Mouse (Mus musculus) stomach, embryonic 14.5 days (tissue): ENCODE measurements around the gene Acaa1a. TPM values are rescaled to one million over a fixed set of nuclear protein-coding genes. Genes with fewer than 3 reads are reported as not detected.
A peak's percentile ranks its signal among the peaks of the same experiment; 100 is the strongest.

Experiments
- ATAC-seq: fragments of 200-750 bp; cut with Nextera tagmentation; 2 replicates; pipeline ENCODE4 v1.8.0; 2017; ENCODE audit warnings: low read depth, moderate TSS enrichment; ENCODE audit not compliant: insufficient number of reproducible peaks, insufficient read depth, low FRiP score
- H3K27ac ChIP-seq: fragments of 300-500 bp; sonication (generic); 2 replicates; pipeline ENCODE4 v1.5.1; 2014; ENCODE audit warnings: mild to moderate bottlenecking, low read length, moderate library complexity, mixed read lengths
- H3K27me3 ChIP-seq: fragments of 300-500 bp; sonication (generic); 2 replicates; pipeline ENCODE4 v1.6.1; 2014; ENCODE audit warnings: low read length, control low read depth, mixed read lengths; ENCODE audit not compliant: control insufficient read depth, insufficient read depth
- H3K36me3 ChIP-seq: fragments of 300-500 bp; sonication (generic); 2 replicates; pipeline ENCODE4 v1.6.1; 2014; ENCODE audit warnings: mild to moderate bottlenecking, control low read depth, low read length, moderate library complexity, mixed read lengths; ENCODE audit not compliant: control insufficient read depth, insufficient read depth
- H3K4me1 ChIP-seq: fragments of 300-500 bp; sonication (generic); 2 replicates; pipeline ENCODE4 v1.6.1; 2014; ENCODE audit warnings: low read length, control low read depth, mixed read lengths; ENCODE audit not compliant: control insufficient read depth, insufficient read depth
- H3K4me2 ChIP-seq: fragments of 300-500 bp; sonication (generic); replicated peaks from 2 replicates; pipeline ENCODE4 v1.6.1; 2014; ENCODE audit warnings: low read depth, low read length, control low read depth
- H3K4me3 ChIP-seq: fragments of 300-500 bp; sonication (generic); 2 replicates; pipeline ENCODE4 v1.5.1; 2014; ENCODE audit warnings: low read depth, low read length, control low read depth
- H3K9ac ChIP-seq: fragments of 300-500 bp; sonication (generic); replicated peaks from 2 replicates; pipeline ENCODE4 v1.6.1; 2014; ENCODE audit warnings: low read depth, mild to moderate bottlenecking, control low read depth, low read length, moderate library complexity, mixed read lengths
- H3K9me3 ChIP-seq: fragments of 300-500 bp; sonication (generic); 2 replicates; pipeline ENCODE4 v1.6.1; 2016; ENCODE audit warnings: low read depth, low read length, control low read depth; ENCODE audit not compliant: control insufficient read depth
- WGBS: fragments of 180-500 bp; shearing (Covaris S2); extraction: QIAGEN DNeasy Blood & Tissue Kit; methylation state at CpG from one replicate; pipeline ENCODE4 v1.1.7; 2014; 5-methylcytosine and 5-hydroxymethylcytosine counted together
- polyA plus RNA-seq: library from polyadenylated mRNA; unstranded; fragments of >200 nt; fragmentation: Nextera tagmentation; extraction: Ambion mirVana; gene quantifications from 2 replicates; pipeline ENCODE4 v1.2.1, GENCODE M21; 2014

The Acaa1a gene
- polyA plus RNA-seq: 99.1 and 101 TPM in 2 replicates

DNA sequence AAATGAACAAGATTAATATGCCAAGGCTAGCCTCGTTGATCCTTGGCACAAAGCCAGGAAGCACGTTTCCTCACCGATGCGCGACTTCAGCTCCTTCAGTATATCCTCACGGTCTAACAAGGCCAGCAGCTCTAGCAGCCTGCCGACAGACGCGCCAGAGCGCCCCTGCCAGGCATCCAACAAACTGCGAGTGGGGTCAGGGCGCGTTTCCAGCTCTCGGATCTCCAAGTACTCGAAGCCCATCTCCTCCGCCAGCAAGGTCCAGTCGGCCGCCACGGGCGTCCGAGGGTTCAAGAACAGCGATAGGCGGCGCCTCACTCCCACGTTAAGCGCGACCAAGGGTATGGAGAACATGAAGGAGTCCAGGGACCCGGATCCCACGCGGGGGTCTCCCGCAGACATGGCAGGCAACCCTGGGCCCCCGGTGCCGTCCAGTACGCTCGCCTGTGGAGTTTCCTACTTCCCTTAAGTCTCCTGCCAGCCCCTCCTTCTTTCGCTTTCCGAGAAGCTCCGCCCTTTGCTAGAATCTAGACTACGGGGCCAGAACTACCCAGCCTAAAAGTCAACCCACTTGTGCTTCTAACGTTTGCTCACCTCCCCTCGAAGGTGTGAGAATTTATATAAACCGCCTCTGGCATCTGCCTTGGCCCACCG, at the start of gene Acaa1a:
Gene Acaa1a (plus strand): TSS at position 119 of the 654 bp plus-strand sequence.
- H3K4me3 ChIP-seq: peak within 1 kb of the TSS; percentile 69
- peak within 1 kb of the TSS; percentile 72 for H3K9ac ChIP-seq
- peak within 1 kb of the TSS; percentile 82 for H3K4me2 ChIP-seq
- H3K4me1 ChIP-seq: peaks cover 16% of the 10 kb centered on the region
- 1% methylated on average over 43 of the region's 43 CpGs for WGBS
- H3K27ac ChIP-seq: peak within 1 kb of the TSS; percentile 90
- no peaks in the 10 kb centered on the region for H3K27me3 ChIP-seq
- H3K9me3 ChIP-seq: no peaks in the 10 kb centered on the region
- peaks cover 25% of the 10 kb centered on the region for H3K36me3 ChIP-seq
- ATAC-seq: no peak; the same call in 1 of the 2 replicates

DNA sequence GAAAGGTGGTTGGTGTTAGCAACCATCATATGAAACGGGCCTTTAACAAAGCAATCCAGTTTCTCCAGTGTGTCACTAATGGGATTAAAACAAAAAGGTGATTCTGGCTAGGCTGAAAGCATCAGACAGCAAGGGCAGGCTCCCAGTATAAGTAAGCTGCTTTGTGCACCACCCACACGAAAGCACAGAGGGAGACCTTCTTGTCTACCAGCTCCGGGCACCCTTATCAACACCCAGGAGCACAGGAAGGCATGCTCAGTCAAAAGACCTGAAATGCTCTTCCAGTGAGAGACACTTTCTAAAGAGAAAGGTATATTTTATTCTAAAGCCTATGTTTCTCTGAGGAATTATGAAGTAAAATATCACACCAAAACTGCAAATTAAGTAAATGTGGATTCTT, 48.7 kb upstream of the Acaa1a start:
- Histone ChIP-seq H3K36me3 (no peaks in the 10 kb centered on the region; the same call in 1 of the 2 replicates), H3K9me3 (no peaks in the 10 kb centered on the region), H3K4me2 (no peak overlapping the region), H3K27me3 (no peaks in the 10 kb centered on the region), H3K4me3 (no peak overlapping the region), H3K9ac (no peak overlapping the region), H3K27ac (no peak overlapping the region), H3K4me1 (no peaks in the 10 kb centered on the region)
- WGBS: 94% methylated on average over 3 of the region's 3 CpGs
- ATAC-seq: no peak

GRCm38 (mm10) chr9:119297696-119298095, 41.8 kb upstream of the Acaa1a start:
- Histone ChIP-seq H3K27ac (no peak overlapping the region), H3K9me3 (no peaks in the 10 kb centered on the region), H3K9ac (no peak overlapping the region), H3K27me3 (no peaks in the 10 kb centered on the region), H3K4me3 (no peak overlapping the region), H3K4me2 (no peak overlapping the region), H3K4me1 (no peaks in the 10 kb centered on the region), H3K36me3 (peaks cover 5% of the 10 kb centered on the region; the same call in 1 of the 2 replicates)
- WGBS: 79% methylated on average over 6 of the region's 6 CpGs
- no peak for ATAC-seq

DNA sequence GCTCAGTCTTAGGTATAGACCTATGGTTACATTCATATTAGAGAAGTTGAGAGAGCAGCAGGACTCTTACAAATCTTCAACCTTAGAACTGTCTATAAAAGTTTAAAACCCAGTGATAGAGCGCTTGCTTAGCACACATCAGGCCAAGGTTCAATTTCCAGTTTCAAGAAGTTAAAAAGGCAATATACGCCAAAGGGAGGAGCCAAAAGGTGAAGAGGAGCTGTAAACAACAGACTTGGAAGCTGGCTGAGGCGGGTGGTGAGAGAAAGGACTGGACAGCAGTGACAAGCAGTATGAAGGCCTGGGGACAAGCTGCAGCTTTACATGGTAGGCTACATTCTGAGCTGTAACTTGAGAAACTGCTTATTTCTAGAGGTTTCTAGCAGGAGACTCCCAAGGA, 40.9 kb upstream of the Acaa1a start:
- Histone ChIP-seq H3K36me3 (peaks cover 5% of the 10 kb centered on the region; the same call in 1 of the 2 replicates), H3K9me3 (no peaks in the 10 kb centered on the region), H3K4me1 (no peaks in the 10 kb centered on the region), H3K27me3 (no peaks in the 10 kb centered on the region), H3K4me2 (no peak overlapping the region), H3K27ac (no peak overlapping the region), H3K4me3 (no peak overlapping the region), H3K9ac (no peak overlapping the region)
- no peak for ATAC-seq
- 80% methylated on average over 3 of the region's 3 CpGs for WGBS

DNA sequence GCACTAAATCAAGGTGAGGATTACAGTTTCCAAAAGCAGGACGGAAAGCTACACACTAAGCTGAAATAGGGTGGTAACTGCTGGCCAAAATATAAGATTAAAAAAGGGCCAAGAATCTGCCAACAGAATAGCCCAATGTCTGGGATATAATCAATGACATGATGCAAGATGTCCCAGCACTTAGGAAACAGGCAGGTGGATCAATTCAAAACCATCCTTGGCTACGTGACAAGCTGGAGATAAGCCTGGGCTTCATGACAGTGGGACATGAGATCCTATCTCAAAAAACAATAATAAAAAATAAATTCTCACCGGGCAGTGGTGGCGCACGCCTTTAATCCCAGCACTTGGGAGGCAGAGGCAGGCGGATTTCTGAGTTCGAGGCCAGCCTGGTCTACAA, 33.6 kb upstream of the Acaa1a start:
- H3K4me1 ChIP-seq: no peaks in the 10 kb centered on the region
- WGBS: 95% methylated on average over 7 of the region's 7 CpGs
- no peak overlapping the region for H3K4me2 ChIP-seq
- H3K27ac ChIP-seq: no peak overlapping the region
- H3K9me3 ChIP-seq: no peaks in the 10 kb centered on the region
- H3K36me3 ChIP-seq: peaks cover 5% of the 10 kb centered on the region; the same call in 1 of the 2 replicates
- no peak for ATAC-seq
- H3K9ac ChIP-seq: no peak overlapping the region
- H3K4me3 ChIP-seq: no peak overlapping the region
- no peaks in the 10 kb centered on the region for H3K27me3 ChIP-seq

GRCm38 (mm10) chr9:119309067-119309466, 30.4 kb upstream of the Acaa1a start:
- H3K27me3 ChIP-seq: no peaks in the 10 kb centered on the region
- no peaks in the 10 kb centered on the region for H3K4me1 ChIP-seq
- H3K9me3 ChIP-seq: no peaks in the 10 kb centered on the region
- no peak overlapping the region for H3K27ac ChIP-seq
- H3K4me2 ChIP-seq: no peak overlapping the region
- no peak overlapping the region for H3K4me3 ChIP-seq
- no peak overlapping the region for H3K9ac ChIP-seq
- no peaks in the 10 kb centered on the region for H3K36me3 ChIP-seq
- WGBS: 87% methylated on average over 1 of the region's 1 CpGs
- no peak for ATAC-seq

GRCm38 (mm10) chr9:119313096-119313495, 26.4 kb upstream of the Acaa1a start:
- Histone ChIP-seq H3K4me2 (no peak overlapping the region), H3K36me3 (no peaks in the 10 kb centered on the region), H3K9me3 (no peaks in the 10 kb centered on the region), H3K4me1 (no peaks in the 10 kb centered on the region), H3K27me3 (no peaks in the 10 kb centered on the region), H3K9ac (no peak overlapping the region), H3K4me3 (no peak overlapping the region), H3K27ac (no peak overlapping the region)
- no peak for ATAC-seq
- WGBS: 93% methylated on average over 10 of the region's 10 CpGs

DNA sequence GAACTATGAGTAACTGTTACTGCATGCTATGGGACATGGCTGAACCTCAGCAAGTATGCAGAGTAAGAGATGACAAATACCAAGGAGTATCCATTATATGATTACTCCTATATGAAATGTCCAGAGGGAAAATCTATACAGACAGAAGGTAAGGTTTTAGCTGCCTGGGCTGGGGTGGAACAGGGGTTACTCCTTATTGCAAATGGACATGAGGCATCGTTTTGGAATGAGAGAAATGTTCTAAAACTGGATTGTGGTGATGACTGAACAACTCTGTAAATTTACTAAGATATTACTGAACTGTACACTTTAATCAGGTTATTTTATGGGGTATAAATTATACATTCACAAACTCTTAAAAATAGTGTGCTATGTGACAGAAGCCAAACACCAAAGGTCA, 20.6 kb upstream of the Acaa1a start:
- 88% methylated on average over 1 of the region's 1 CpGs for WGBS
- peaks cover 5% of the 10 kb centered on the region; the same call in 1 of the 2 replicates for H3K4me1 ChIP-seq
- no peak overlapping the region for H3K4me2 ChIP-seq
- no peak overlapping the region for H3K27ac ChIP-seq
- no peaks in the 10 kb centered on the region for H3K9me3 ChIP-seq
- H3K4me3 ChIP-seq: no peak overlapping the region
- no peak overlapping the region for H3K9ac ChIP-seq
- no peak for ATAC-seq
- H3K27me3 ChIP-seq: no peaks in the 10 kb centered on the region
- H3K36me3 ChIP-seq: no peaks in the 10 kb centered on the region

DNA sequence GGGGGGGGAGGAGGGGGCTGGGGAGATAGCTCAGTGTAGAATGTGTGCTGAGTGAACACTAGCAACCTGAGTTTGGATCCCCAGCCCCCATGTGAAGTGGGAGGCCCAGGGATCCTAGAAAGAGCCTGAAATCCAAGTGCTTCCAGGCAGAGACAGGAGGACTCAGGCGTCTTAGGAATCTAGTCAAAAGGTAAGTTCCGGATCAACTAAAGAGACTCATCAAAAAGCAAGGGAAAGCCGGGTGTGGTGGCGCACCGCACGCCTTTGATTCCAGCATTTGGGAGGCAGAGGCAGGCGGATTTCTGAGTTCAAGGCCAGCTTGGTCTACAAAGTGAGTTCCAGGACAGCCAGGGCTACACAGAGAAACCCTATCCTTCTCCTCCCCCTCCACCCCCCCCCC, 19.0 kb upstream of the Acaa1a start:
- no peak overlapping the region for H3K9ac ChIP-seq
- 84% methylated on average over 7 of the region's 7 CpGs for WGBS
- no peak for ATAC-seq

More for the DNA sequence above, 19.0 kb upstream of the Acaa1a start:
- H3K4me3 ChIP-seq: no peak overlapping the region
- H3K27me3 ChIP-seq: no peaks in the 10 kb centered on the region
- H3K36me3 ChIP-seq: no peaks in the 10 kb centered on the region
- H3K27ac ChIP-seq: no peak overlapping the region
- no peaks in the 10 kb centered on the region for H3K9me3 ChIP-seq
- H3K4me1 ChIP-seq: peaks cover 5% of the 10 kb centered on the region; the same call in 1 of the 2 replicates
- H3K4me2 ChIP-seq: peak overlapping the region; percentile 80
